Mouse (Mus musculus): ENCODE measurements at regions not wholly inside any gene's neighbourhood (a gene's known extent, or its start where the extent isn't known, plus 50 kb on each side); places are given as distances from the start of the nearest gene placed in this dataset.

GRCm38 (mm10) chr17:3274449-3275285, 51.7 kb upstream of the Tiam2 start:
- Histone ChIP-seq H3K27me3 (ENCODE audit: control insufficient read depth, insufficient read depth, low read length) (no peaks in the 10 kb centered on the region), H3K27ac (replicated peaks; ENCODE audit: low read depth, low read length) (no peak overlapping the region), H3K4me2 (replicated peaks; ENCODE audit: low read depth, low read length, severe bottlenecking) (no peak overlapping the region), H3K9me3 (ENCODE audit: control insufficient read depth, low read length) (no peaks in the 10 kb centered on the region), H3K36me3 (ENCODE audit: control insufficient read depth, insufficient read depth, low read length) (no peaks in the 10 kb centered on the region), H3K9ac (ENCODE audit: low read depth, low read length, severe bottlenecking) (no peak overlapping the region), H3K4me3 (replicated peaks; ENCODE audit: low read length) (no peak overlapping the region), H3K4me1 (ENCODE audit: control insufficient read depth, insufficient read depth, low read length) (peaks cover 6% of the 10 kb centered on the region)
- no peak for TF ChIP-seq POLR2A (IDR thresholded peaks at IDR 0.05; ENCODE audit: borderline replicate concordance, extremely low read depth, insufficient read depth, insufficient read length)
- ATAC-seq (ENCODE audit: low FRiP score, low read depth) (no peak), DNase-seq (ENCODE audit: low spot score) (no peak)
- WGBS: 32% methylated on average over 14 of the region's 14 CpGs

Measured in limb, embryonic 14.5 days (tissue).